Mouse (Mus musculus) thymus, postnatal 10 days (tissue): Measurements from ENCODE around the gene Esd.

Experiments
- DNase-seq, 2 experiments: peaks; one replicate each; pipeline ENCODE4 v3.0.0; 2021; ENCODE audit warnings: low spot score in 2 of 2

Esd gene

GRCm38 (mm10) chr14:74794931-74795330 is 62.8 kb downstream of the Esd start:
- DNase-seq, result no peak

GRCm38 (mm10) chr14:74797386-74798062 is 65.4 kb downstream of the Esd start:
- DNase-seq, result no peak

- DNase-seq, result no peak
Measured at GRCm38 (mm10) chr14:74798063-74798890, 66.2 kb downstream of the Esd start.
